Mouse (Mus musculus): ENCODE results near the gene Gm21409. TPM values are rescaled to one million over a fixed set of nuclear protein-coding genes. Genes with fewer than 3 reads are reported as not detected.

The Gm21409 gene
- polyA plus RNA-seq (2017; shearing (Covaris generic)): not detected

DNA sequence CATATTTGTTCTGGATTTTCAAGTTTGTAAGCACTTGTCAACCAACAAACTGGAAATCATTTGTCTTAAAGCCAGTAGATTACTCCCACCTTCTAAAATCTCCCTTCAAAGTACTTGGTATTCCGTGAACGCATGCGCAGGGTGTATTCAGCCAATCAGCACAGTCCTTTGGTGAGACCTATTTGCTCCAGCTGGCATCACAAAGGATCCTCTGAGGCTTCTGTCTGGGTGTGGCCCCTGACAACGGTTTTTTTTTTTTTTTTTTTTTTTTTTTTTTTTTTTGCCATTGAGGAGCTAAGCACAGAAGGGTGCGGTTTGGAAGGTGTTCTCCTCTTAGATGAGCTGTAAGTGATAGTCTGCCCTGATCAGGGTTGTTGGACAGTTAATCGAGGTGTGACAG lies at the start of gene Gm21409:
Gene Gm21409, plus strand, starts transcription at position 301 of the 400 bp plus-strand sequence.

Other genes with a start within 250 kb of the Gm21409 start
- not detected for gene Gm21394, start 181.8 kb upstream of the Gm21409 start, polyA plus RNA-seq (2017; shearing (Covaris generic))

Data from inflammation-experienced regulatory T-cells, adult 16 weeks (primary cell).